Mouse (Mus musculus) brain, embryonic 14.5 days (tissue): ENCODE results near the gene Thumpd3. TPM values are rescaled to one million over a fixed set of nuclear protein-coding genes. Genes with fewer than 3 reads are reported as not detected.

ENCODE experiments used
- DNase-seq: peaks from one replicate; pipeline ENCODE4 v3.0.0-alpha.2; 2011; ENCODE audit warnings: low read depth
- CTCF ChIP-seq: fragments of 200-500 bp; IDR thresholded peaks from 2 replicates; pipeline ENCODE4 v1.5.1; 2012; ENCODE audit warnings: inconsistent platforms, mild to moderate bottlenecking, moderate library complexity, borderline replicate concordance; ENCODE audit not compliant: insufficient read depth, insufficient read length; ENCODE audit errors: extremely low read depth
- POLR2A ChIP-seq: fragments of 200-500 bp; IDR thresholded peaks from 2 replicates; pipeline ENCODE4 v1.6.1; 2012; ENCODE audit warnings: mild to moderate bottlenecking, inconsistent platforms, borderline replicate concordance; ENCODE audit not compliant: poor library complexity, insufficient read depth, insufficient read length, severe bottlenecking; ENCODE audit errors: extremely low read depth
- polyA plus RNA-seq: library from polyadenylated mRNA; depleted of rRNA; stranded (reverse); fragments of >200 nt; gene quantifications from 2 replicates; pipeline ENCODE4 v1.2.3, GENCODE M21; 2012

Gene Thumpd3
- polyA plus RNA-seq, 1 experiment = 28.5 TPM

DNA sequence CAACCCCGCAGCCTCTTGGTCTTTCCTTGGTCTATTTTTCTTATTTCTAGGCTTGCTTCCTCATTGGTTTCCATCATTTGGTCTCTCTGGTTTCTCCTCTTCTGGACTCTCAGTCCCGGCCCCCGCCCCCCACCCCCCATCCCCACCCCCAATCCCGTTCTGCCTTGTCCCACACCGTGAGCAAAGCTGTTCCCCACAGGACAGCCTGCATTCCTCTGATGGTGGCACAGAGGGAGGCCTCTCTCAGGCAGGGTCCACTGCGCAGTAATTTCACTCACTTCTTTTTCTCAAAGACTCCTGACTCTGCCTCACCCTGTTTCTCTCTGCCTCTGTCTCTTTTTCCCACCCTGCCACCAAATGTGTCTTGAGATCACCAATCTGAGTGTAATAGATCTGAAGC is 27.9 kb upstream of the Thumpd3 start:
- TF ChIP-seq POLR2A (no peak), CTCF (no peak)
- DNase-seq = no peak

DNA sequence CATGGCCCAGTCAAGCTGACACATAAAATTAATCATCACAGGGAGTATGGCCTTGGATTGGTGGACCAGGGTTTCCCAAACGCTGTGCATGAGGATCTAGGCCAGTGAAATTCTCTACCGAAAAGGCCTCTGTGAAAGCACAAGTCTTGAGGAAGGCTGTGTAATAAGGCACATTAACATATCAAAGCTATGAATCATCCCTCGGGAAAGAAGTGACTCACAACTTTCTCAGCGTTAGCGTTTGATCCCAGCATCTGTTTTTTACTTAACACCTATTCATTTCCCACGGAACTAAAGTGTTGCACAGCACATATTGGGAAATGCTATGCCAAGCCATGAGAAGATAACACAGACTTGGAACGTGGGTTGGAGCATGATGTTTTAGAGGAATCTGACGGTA is 21.2 kb upstream of the Thumpd3 start:
- TF ChIP-seq CTCF (no peak), POLR2A (no peak)
- DNase-seq = peak; percentile 72

DNA sequence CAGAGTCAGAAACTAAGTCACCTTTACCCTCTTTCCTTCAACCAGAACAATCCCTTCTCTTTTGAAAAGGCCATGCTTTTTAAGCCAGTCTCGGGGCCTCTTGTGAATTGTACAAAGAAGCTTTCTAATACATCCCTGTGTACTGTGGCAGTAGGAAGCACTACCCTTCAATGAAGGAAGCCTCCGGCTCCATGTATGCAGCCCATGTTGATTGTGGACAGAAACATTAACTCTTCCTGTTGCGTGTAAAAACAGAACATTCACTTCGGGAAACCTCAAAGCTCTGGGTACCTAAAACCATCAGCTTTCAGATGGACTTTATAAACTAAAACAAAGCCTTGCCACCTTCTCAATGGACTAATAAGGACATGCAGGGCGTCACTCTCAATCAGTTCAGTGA is 20.3 kb upstream of the Thumpd3 start:
- TF ChIP-seq POLR2A = no peak
- no peak for TF ChIP-seq CTCF
- no peak for DNase-seq

DNA sequence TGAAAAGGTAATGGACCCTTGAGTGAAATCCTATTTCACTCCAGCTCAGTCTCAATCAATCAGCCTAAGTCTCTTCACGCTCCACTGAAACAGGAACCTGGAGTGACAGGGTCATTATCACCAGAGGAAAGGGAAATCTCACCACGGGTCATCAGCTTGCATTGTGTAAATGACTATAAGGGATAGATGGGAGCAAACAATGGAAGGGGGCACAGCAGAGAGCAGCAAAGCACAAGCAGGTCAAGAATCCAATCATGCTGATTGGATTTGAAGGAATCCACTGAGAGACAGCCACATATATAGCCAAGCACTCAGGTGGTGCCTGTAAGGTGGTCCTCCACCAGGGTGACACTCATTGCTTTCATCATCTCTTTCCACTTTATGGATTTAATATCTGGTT is 18.6 kb upstream of the Thumpd3 start:
- TF ChIP-seq POLR2A = no peak
- TF ChIP-seq CTCF = no peak
- peak; percentile 45 for DNase-seq

DNA sequence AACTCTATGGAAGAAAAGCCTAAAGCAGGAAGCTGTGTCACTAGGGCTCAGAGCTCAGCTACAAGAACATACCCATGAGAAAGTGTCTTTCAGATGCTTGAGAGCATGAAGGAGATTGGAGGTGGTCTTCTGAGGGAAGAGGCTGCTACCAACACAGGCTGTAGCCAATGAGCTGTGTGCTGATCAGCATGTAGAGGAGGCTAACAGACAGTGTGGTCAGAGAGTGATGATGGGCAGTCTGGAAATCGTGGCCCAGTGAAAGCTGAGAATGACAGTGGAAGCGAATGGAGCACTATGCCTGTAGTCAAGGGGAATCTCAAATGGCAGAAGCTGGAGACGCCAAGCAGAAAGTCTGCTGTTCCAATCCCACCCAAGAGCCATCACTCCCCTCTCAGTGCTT is 17.0 kb upstream of the Thumpd3 start:
- TF ChIP-seq CTCF (no peak), POLR2A (no peak)

DNA sequence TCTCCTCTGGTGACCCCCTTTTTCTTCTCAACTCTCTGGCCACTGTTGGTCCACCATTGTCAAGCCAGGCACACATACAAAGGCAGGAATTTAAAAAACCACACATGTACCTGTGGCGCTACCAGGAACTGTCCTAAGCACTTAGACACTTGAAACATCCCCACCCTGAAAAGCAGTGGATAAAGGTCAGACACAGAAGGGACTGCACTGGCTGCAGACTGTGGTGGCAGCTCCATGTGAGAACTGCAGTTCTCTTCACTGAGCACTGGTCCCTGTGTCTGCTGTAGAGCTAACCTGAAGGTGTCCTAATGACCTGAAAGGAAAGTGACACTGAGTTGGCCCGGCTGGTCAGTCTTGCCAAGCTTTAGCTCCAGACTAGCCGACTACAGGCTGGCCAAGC is 15.5 kb upstream of the Thumpd3 start:
- no peak for TF ChIP-seq POLR2A
- no peak for TF ChIP-seq CTCF
- DNase-seq = no peak

More for the DNA sequence above, 17.0 kb upstream of the Thumpd3 start:
- no peak for DNase-seq

DNA sequence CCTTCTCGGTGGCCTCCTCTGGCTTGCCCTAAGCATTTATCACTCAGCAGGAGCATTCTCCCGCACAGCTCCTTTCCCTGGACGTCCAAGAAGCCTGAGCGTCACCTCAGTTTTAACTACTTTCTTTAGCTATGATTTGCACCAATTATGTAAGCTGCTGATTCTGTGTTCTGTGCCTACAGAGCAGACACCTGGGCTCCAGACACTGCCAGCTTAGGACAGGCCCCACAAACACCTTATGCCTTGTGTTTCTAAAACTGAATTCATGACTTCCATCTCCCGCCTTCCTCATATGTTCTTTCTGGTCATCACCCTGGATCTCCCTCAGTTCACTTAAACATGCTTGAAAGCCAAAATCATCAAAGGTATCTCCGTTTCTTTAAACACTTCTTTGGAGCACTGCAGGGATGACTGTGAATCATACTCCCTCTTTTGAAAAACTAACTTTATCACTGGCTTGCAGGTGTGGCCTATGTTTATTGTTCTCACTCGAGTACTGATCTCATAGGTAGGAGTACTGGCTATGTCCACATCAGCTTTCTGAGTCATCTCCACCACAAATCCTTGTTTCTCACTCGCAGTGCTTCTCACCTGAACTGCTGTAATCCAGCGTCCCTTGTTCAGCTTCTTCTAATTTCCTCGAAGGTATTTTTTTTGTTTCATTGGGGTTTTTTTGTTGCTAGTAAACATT is 14.9 kb upstream of the Thumpd3 start:
- DNase-seq = no peak
- TF ChIP-seq POLR2A (no peak), CTCF (no peak)

DNA sequence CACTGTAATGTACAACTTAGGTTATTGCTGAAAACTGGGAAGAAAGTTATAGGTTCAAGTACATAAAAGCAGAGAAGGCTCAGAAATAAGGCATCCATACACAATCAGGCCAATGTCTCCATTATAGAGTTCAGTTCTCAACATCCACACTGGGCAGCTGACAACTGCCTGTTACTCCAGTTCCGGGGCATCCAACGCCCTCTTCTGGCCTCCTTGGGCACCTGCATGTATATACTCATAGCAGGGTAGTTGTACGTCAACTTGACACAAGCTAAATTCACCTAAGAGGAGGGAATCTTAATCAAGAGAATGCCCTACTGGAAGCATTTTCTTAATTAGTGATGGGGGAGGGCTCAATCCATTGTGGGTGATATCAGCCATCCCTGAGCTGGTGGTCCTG is 13.9 kb upstream of the Thumpd3 start:
- no peak for TF ChIP-seq POLR2A
- TF ChIP-seq CTCF = peak; percentile 9; the same call in 1 of the 2 replicates
- no peak for DNase-seq

DNA sequence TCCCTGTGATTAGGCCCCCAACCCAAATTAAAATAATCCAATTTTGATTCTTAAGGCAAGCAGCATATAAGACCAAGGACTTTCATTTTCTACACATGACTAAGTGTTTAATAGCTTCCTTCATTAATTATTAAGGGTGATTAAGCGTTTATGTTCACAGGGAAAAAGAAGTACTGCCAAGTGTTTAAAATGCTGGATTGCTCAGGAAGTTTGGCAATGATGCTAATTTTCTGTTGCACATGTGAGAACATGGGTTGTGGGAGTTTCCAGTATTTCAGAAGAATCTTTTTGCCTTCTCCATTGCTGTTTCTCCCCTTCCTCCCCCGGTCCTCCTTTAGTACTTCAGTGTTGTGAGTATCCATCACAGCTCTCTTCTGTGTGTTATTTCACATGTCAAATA is 12.8 kb upstream of the Thumpd3 start:
- DNase-seq = no peak
- TF ChIP-seq CTCF = no peak
- no peak for TF ChIP-seq POLR2A

DNA sequence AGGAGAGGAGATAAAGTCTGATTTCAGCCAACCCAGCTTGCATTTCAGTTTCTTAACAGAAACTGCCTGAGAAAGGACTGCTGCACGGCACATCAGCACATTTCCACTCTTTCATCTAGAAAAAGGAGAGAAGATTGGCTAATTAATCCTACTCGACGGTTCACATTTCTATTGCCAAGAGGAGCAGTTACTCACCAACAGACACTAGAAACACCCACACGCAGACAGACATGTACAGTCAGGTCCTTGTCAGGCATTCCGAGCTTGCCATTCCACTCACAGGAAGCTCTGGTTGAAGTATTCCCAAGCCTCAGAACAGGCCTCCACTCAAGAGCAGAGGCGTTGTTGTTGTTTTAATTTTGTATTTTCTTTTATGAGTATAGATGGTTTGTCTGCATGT is 11.6 kb upstream of the Thumpd3 start:
- TF ChIP-seq CTCF (no peak), POLR2A (no peak)
- no peak for DNase-seq

DNA sequence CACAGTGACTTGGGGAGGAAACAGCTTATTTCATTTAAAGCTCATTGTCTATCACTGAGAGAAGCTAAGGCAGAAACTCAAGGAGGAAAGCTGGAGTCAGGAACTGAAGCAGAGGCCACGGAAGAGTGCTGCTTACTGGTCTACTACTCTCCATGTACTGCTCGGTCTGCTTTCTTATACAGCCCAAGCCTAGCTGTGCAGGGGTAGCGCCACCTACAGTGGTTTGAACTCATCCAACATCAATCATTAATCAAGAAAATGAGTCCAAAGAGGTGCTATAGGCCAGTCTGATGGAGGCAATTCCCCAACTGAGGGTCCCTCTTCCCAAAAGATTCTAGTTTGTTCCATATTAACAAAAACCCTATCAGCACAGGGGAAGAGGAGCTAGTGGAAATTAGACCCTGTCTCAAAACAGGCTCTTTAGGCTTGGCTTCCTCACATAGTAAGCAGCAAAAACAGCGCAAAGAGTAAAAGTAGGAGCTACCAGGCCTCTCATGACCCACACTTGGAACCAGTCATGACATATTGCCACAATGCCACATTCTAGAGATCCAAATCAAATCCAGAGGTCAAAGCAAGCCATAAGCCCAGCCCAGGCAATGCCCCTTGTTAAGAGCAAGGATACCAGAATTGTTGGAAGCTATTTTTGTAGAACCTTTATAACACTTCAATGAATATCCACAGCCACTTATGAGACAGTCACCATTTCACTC is 9.4 kb upstream of the Thumpd3 start:
- DNase-seq = no peak
- no peak for TF ChIP-seq POLR2A
- no peak for TF ChIP-seq CTCF
